Mouse (Mus musculus): ENCODE results near the gene Eif6. TPM values are rescaled to one million over a fixed set of nuclear protein-coding genes. Genes with fewer than 3 reads are reported as not detected.

Eif6 gene
- total and polyA plus RNA-seq, 3 experiments = 145 to 183 (median 164) TPM

DNA sequence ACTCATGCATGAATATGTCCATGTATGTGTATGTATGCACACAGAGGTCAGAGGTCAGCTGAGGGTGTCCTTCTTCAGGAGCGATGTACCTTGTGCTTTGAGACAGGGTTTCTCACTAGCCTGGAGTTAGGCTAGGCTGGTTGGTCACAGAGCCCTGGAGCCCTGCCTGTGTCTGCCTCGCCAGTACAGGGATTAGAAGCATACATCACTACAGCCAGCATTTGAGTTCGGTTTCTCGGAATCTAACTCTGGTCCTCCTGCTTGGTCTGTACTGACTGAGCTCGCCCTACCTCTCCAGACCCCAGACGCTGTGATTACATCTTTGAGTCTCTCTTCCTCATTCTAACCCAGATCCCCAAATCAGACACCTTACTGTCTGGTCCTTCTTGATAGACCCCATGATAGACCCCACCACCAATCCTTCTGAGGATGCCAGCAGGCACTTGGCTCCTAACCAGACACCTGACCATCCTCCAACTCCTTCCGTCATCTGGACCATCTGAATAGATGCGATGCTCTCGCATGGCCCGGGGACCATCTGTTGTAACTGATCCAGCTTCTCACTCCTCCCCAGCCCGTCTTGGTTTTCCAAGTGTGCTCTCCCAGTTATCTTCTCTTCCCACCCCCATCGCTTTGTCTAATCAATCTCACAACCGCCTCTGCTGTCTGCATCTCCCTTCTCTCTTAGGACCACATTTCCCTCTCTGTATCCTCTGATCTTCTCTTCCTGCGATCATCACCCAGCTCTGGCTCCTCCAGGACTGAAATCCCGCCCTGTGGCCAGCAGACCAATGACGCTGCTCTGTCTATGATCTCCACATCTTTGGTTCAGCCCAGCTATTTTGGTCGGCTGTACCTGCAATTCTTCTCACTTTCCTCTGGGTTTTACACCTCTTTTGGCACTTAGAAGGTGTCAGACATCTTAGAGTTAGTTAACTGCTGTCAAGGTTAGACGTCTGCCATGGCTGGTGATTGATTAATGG lies 38.5 kb downstream of the Eif6 start:
- no peak for DNase-seq

DNA sequence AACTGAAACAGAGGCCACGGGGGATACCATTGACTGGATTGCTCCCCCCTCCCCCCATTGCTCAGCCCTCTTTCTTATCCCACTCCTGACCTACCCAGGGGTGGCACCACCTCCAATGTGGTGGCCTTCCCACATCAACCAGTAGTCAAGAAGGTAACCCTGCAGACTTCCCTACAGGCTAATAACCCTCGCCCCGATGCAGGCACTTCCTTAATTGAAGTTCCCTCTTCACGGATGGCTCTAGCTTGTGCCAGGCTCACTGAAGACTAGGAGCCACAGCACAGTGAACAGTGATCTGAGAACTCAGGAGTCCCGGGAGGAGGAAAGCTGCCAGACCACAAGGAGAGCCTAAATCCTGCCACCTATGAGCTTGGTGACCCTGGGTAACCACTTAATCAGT lies 39.8 kb downstream of the Eif6 start:
- no peak for DNase-seq

DNA sequence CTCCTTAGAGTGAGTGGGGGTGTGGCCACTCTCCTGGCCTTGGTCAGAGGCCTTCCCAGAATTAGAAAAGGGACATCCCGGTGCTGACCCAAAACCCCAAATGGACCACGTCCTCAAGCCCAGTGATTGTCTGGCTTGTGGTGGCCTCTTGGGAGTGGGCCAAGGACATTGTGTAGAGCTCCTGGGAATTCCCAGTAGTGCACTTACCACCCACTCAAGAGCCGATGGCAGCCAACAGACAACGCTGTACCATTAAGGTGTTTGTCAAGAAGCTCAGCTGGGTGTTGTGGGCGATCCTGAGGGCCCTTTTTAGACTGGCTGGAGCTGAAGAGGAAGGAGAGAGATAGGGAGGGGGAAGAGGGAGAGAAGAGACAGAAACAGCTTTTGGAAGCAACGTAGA lies 42.2 kb downstream of the Eif6 start:
- DNase-seq = no peak

DNA sequence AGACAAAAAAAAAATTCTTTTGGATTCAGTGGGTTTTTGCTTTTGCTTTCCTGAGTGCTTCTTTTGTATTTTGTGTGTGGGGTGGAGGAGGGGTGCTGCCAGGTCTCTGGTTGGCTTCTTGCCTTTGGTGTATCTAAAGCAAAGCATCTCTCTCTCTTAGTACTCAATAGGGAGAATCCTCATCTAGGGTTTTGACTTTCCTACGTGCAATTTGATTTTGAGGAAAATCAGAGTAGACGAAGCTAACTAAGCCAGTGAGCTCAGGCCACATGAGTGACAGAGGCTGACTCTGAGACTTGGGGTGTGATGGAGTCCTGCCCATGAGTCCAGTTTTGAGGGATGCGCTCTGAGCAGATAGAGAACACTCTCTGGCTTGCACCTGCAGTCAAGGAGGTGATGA lies 47.2 kb downstream of the Eif6 start:
- no peak for DNase-seq

DNA sequence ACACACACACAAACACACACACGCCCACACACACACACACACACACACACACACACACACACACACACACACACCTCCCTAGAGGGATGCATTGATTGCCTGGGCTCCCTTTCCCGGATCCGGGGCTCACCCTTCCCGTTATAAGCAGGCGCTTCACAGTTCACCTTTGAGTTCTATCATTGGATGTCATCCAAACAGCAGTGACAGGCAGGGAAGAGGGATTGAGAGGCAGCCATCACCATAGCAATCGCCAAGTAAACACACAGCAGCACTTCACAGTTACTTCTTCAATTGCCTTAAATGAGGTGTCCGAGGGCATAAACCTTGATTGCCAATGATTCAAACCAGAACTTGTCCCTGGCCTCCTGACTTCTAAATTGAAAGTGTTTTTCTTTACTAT lies 47.7 kb downstream of the Eif6 start:
- DNase-seq = no peak

DNA sequence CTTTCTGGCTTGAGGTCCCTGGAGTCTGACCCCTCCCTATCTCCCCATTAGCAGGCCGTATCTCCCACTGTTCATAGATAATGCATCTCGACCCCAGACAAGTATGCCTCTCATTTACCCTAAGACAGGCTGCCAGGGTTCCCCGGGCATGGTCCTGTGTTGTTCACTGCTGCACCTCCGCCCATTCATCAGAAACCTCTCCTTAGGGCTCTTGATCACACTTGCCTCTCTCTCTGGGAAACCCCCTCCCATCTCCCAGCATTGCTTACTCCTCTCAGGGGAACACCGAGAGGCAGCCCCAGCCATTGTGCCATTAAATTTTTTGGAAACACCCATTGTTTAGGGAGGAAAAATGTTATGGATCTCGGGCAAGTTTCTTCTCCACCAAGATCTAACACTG lies 48.7 kb downstream of the Eif6 start:
- DNase-seq = no peak

DNA sequence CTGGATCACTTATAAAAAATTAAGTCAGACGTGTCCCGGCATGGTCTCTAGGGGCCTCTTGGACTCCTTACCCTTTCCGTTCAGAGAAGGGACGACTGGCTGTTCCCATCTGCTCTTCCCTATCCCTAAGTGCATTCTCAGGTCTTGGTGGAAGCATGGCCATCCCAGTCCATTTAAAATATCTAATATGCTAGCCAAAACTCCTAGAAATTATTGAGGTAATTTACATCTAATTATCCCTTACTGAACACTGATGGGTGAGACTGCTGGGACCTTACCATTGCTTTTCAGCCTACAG lies 49.1 kb downstream of the Eif6 start:
- no peak for DNase-seq

DNA sequence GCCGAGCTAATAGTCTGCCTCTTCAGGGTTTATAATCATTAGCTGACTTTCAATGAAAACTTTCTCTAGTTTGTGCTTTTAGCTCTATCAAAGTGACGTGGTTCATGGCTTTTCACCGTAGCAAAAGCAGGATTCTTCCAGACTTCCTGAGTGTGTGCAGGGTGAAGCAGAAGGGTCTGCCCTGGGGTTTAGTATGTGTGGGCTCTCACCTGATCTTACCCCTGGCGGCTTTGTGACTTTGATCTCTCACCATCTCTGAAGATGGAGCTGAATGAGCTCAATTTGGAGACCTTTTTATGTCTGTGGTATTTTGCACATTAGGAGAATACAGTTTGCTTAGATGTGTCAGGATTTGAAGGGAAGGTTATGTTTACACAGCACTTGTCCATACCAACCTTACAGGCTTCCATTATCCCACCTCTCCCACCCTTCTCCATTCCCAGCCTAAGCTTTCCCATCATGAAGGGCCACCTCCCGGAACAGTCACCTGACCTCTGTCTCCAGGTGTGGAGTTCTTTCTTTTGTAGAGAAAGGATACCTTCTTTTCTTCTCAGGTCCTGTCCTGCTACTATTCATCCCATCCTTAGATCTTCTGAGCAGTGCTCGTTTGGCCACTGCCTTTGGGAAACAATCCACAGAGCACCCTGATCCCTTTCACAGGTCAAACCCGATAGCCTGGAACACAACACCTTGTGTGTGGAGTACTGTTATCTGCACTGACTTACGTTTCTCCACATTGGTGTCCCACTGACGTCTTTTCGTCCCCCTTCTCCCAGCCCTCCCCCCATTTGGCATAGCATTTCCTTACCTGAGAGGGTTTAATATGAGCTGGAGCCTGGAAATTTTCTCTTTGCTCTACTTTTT lies 49.7 kb downstream of the Eif6 start:
- no peak for DNase-seq

DNA sequence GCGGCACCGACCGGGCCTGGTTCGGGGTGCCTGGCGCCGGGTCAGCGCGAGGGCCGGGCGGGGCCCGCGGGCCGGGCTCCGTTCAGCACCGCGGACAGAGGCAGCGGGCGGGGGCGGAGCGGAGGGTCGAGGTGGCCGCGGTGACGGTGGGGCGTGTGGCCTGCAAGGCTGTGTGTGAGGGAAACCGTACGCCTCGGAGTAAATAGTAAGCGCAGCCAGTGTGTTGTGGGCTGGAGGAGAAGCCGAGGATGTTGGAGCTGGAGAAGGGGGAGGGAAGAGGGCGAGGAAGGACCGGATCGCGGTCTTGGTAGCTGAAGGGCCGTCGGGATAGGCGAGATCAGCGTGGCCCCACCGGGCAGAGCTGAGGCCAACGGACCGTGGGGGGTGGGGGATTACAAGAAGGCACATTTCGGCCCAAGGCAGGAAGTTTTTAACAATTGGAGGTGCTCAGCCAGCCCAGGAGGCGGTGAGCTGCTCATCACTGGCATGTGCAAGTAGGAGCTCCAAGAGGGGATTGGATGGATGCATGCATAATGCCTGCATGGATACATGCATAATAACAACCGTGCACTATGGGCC lies 51.0 kb downstream of the Eif6 start:
- peak; percentile 83 for DNase-seq

DNA sequence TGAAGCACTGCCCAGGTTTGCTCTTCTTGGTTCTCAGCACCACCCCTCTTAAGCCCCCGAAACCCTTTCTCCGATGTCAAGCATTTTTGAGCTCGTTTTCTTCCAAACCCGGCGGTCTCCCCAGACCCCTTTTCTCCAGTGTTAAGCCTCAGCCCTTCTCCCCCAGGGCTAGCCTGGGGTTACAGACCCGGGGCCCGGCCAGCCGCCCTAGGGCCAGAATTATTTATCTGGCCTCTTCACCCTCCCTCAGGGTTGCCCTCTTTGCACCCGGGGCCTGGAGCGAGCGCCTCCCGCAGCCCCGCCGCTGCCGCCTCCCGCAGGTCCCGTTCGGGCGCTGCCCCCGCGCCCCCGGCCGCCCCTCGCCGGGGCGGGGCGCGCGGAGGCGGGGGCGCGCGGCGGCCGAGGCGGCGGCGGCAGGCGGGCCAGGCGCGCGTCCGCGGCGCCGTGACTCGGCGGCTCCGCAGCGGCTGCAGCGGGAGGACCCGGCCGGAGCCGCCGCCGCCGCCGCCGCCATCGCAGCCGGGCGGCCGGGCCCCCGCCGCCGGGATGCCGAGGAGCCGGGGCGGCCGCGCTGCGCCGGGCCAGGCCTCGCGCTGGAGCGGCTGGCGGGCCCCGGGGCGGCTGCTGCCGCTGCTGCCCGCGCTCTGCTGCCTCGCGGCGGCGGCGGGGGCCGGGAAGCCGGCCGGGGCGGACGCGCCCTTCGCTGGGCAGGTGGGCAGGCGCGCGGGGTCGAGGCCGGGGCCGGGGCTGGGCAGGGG lies 51.6 kb downstream of the Eif6 start, which contains the start of gene Mmp24:
TSS of gene Mmp24 (plus strand) at position 416 of the 758 bp plus-strand sequence.
- DNase-seq = no peak

DNA sequence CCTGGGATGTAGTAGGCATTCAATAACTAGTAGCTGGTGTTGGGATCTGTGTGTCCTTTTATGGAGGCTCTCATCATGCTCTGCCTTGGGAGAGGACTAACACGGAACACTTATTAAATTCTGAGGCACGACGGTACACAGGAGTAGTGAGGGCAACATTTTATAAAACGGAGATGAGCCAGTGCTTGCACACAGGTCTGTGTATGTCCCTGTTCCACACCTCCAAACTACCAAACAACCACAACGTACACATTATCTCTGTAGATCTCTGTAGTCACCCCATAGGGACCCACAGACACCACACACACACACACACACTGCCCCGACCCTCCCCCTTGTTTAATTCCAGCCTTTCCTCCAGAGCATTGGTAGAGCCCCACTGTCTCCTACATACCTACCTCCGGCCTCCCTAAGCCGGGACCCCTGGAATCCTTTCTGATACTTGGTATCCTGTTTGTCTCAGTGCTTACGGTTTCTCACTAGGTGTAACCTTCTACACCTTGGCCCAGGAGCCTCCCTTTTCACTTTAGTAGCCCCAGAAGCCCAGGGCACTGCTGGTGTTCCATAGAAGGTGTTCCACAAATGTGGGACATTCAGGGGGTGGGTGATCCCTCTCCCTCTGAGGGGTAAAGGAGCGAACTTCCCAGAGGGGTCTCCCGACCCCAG lies 52.3 kb downstream of the Eif6 start:
- DNase-seq = no peak

DNA sequence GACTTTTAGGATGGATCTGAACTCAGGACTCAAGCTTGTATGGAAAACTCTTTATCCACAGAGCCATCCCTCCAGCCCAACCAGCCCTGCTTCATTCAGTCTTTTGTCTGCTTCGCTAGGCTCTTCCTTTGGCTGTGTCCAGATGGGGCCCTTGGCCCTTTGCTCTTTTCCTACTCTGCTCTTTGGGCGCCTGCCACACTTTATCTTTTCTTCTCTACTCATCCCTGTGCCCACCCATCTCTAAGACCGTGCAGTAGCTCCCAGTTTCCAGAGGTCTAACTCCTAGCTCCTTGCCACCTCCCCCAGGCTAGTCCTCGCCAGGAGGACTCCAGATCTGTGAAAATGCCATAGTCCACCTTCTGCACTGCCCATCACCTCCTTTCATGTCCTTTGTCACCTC lies 53.1 kb downstream of the Eif6 start:
- no peak for DNase-seq

Other genes with a start within 250 kb of the Eif6 start
- 10 to 100 TPM; 53.7 to 98.5 TPM for gene Gss, start 234.1 kb downstream of the Eif6 start, total RNA-seq (2021)
- 67.6 and 101 TPM in 2 replicates for gene Gss, start 234.1 kb downstream of the Eif6 start, polyA plus RNA-seq (2012; rRNA removed)
- gene Myh7b, start 215.7 kb downstream of the Eif6 start, total RNA-seq (2021) = under 1 TPM; 0.10 to 0.20 TPM
- gene Myh7b, start 215.7 kb downstream of the Eif6 start, polyA plus RNA-seq (2012; rRNA removed) = 0.40 TPM in 1 of 2 replicates, not detected in the other
- gene Trpc4ap, start 134.5 kb downstream of the Eif6 start, total RNA-seq (2021) = 100 to 1,000 TPM; 125 to 152 TPM
- gene Trpc4ap, start 134.5 kb downstream of the Eif6 start, polyA plus RNA-seq (2012; rRNA removed) = 205 and 228 TPM in 2 replicates
- gene Edem2, start 97.5 kb downstream of the Eif6 start, total RNA-seq (2021) = 10 to 100 TPM; 43.3 to 45.9 TPM
- 75.3 and 82.1 TPM in 2 replicates for gene Edem2, start 97.5 kb downstream of the Eif6 start, polyA plus RNA-seq (2012; rRNA removed)
- gene Gm17581, start 91.1 kb downstream of the Eif6 start, total RNA-seq (2021) = not detected
- not detected in 2 replicates for gene Gm17581, start 91.1 kb downstream of the Eif6 start, polyA plus RNA-seq (2012; rRNA removed)
- 10 to 100 TPM; 64.5 to 66.2 TPM for gene Procr, start 75.8 kb downstream of the Eif6 start, total RNA-seq (2021)
- gene Procr, start 75.8 kb downstream of the Eif6 start, polyA plus RNA-seq (2012; rRNA removed) = 14.8 and 19.2 TPM in 2 replicates
- gene Mmp24, start 51.6 kb downstream of the Eif6 start, total RNA-seq (2021) = 1 to 10 TPM; 1.2 to 1.9 TPM
- gene Mmp24, start 51.6 kb downstream of the Eif6 start, polyA plus RNA-seq (2012; rRNA removed) = 1.4 and 2.0 TPM in 2 replicates
- gene BC029722, start 7.5 kb downstream of the Eif6 start, total RNA-seq (2021) = 100 to 1,000 TPM; 235 to 249 TPM
- gene BC029722, start 7.5 kb downstream of the Eif6 start, polyA plus RNA-seq (2012; rRNA removed) = 733 and 890 TPM in 2 replicates
- under 1 TPM in 1 of 2 experiments, not detected in 1; 0.10 TPM for gene Fam83c, start 7.9 kb upstream of the Eif6 start, total RNA-seq (2021)
- 0.03 and 0.04 TPM in 2 replicates for gene Fam83c, start 7.9 kb upstream of the Eif6 start, polyA plus RNA-seq (2012; rRNA removed)
- gene Uqcc1, start 103.4 kb upstream of the Eif6 start, total RNA-seq (2021) = 100 to 1,000 TPM; 103 to 138 TPM
- 20.3 and 25.0 TPM in 2 replicates for gene Uqcc1, start 103.4 kb upstream of the Eif6 start, polyA plus RNA-seq (2012; rRNA removed)
- not detected for gene Gm15557, start 113.8 kb upstream of the Eif6 start, total RNA-seq (2021)
- not detected in 2 replicates for gene Gm15557, start 113.8 kb upstream of the Eif6 start, polyA plus RNA-seq (2012; rRNA removed)
- 1 to 10 TPM in 1 of 2 experiments, under 1 TPM in 1; 0.14 to 1.7 TPM for gene Gdf5, start 118.4 kb upstream of the Eif6 start, total RNA-seq (2021)
- gene Gdf5, start 118.4 kb upstream of the Eif6 start, polyA plus RNA-seq (2012; rRNA removed) = 0.31 and 0.39 TPM in 2 replicates
- gene Cep250, start 129.5 kb upstream of the Eif6 start, total RNA-seq (2021) = 10 to 100 TPM in 1 of 2 experiments, 1 to 10 TPM in 1; 6.1 to 11.9 TPM
- gene Cep250, start 129.5 kb upstream of the Eif6 start, polyA plus RNA-seq (2012; rRNA removed) = 5.2 and 9.4 TPM in 2 replicates
- 1 to 10 TPM; 2.7 to 2.8 TPM for gene 6430550D23Rik, start 181.1 kb upstream of the Eif6 start, total RNA-seq (2021)
- gene 6430550D23Rik, start 181.1 kb upstream of the Eif6 start, polyA plus RNA-seq (2012; rRNA removed) = 1.9 and 2.6 TPM in 2 replicates
- 100 to 1,000 TPM; 237 to 261 TPM for gene Ergic3, start 181.1 kb upstream of the Eif6 start, total RNA-seq (2021)
- gene Ergic3, start 181.1 kb upstream of the Eif6 start, polyA plus RNA-seq (2012; rRNA removed) = 260 and 283 TPM in 2 replicates
- not detected for gene Fer1l4, start 226.0 kb upstream of the Eif6 start, total RNA-seq (2021)
- gene Fer1l4, start 226.0 kb upstream of the Eif6 start, polyA plus RNA-seq (2012; rRNA removed) = not detected in 2 replicates
- gene Spag4, start 238.2 kb upstream of the Eif6 start, total RNA-seq (2021) = 1 to 10 TPM; 3.7 to 4.9 TPM
- gene Spag4, start 238.2 kb upstream of the Eif6 start, polyA plus RNA-seq (2012; rRNA removed) = 2.3 and 3.8 TPM in 2 replicates